Mouse (Mus musculus): ENCODE measurements around the gene Ehhadh. TPM values are rescaled to one million over a fixed set of nuclear protein-coding genes. Genes with fewer than 3 reads are reported as not detected.

Gene Ehhadh
- total RNA-seq, 2 experiments from 2014 or later = 1.1 to 1.2 TPM

- no peak for DNase-seq (ENCODE audit: low spot score in 2 of 2)
Observed at GRCm38 (mm10) chr16:21742191-21742870, 45.3 kb downstream of the Ehhadh start.

- DNase-seq (ENCODE audit: low spot score in 2 of 2) = no peak
Observed at GRCm38 (mm10) chr16:21741542-21741941, 46.1 kb downstream of the Ehhadh start.

GRCm38 (mm10) chr16:21735638-21736037 is 52.0 kb downstream of the Ehhadh start:
- DNase-seq (ENCODE audit: low spot score in 2 of 2) = no peak

- DNase-seq (ENCODE audit: low spot score in 2 of 2) = peak; percentile 83 to 86
Observed at GRCm38 (mm10) chr16:21727897-21728364, 59.7 kb downstream of the Ehhadh start.

- no peak for DNase-seq (ENCODE audit: low spot score in 2 of 2)
Observed at GRCm38 (mm10) chr16:21727421-21727820, 60.2 kb downstream of the Ehhadh start.

- no peak for DNase-seq (ENCODE audit: low spot score in 2 of 2)
Observed at GRCm38 (mm10) chr16:21724261-21724660, 63.3 kb downstream of the Ehhadh start.

- no peak for DNase-seq (ENCODE audit: low spot score in 2 of 2)
Observed at GRCm38 (mm10) chr16:21719770-21720169, 67.8 kb downstream of the Ehhadh start.

GRCm38 (mm10) chr16:21714516-21714915 is 73.1 kb downstream of the Ehhadh start:
- no peak for DNase-seq (ENCODE audit: low spot score in 2 of 2)

Other genes starting within 250 kb of the Ehhadh start
- 10 to 100 TPM; 65.8 to 70.8 TPM for gene 2510009E07Rik, start 93.1 kb downstream of the Ehhadh start, total RNA-seq (2021)
- gene Map3k13, start 6.5 kb upstream of the Ehhadh start, total RNA-seq (2021) = 10 to 100 TPM; 13.5 to 15.1 TPM
- gene Tmem41a, start 159.7 kb upstream of the Ehhadh start, total RNA-seq (2021) = 10 to 100 TPM; 19.3 to 22.1 TPM
- under 1 TPM; 0.33 to 0.59 TPM for gene Liph, start 207.9 kb upstream of the Ehhadh start, total RNA-seq (2021)
- 10 to 100 TPM; 69.7 to 70.8 TPM for gene Senp2, start 221.7 kb upstream of the Ehhadh start, total RNA-seq (2021)